Mouse (Mus musculus) lung, postnatal 0 days (tissue): ENCODE measurements at regions not wholly inside any gene's neighbourhood (a gene's known extent, or its start where the extent isn't known, plus 50 kb on each side); places are given as distances from the start of the nearest gene placed in this dataset.
A peak's percentile ranks its signal among the peaks of the same experiment; 100 is the strongest.

Experiments
- ATAC-seq: fragments of 200-750 bp; cut with Nextera tagmentation; 2 replicates; pipeline ENCODE4 v1.8.0; 2017; ENCODE audit warnings: moderate library complexity
- DNase-seq: peaks from one replicate; pipeline ENCODE4 v3.0.0-alpha.2; 2016; ENCODE audit warnings: low spot score
- H3K27ac ChIP-seq: fragments of 300-500 bp; sonication (generic); 2 replicates; pipeline ENCODE4 v1.5.1; 2014; ENCODE audit warnings: antibody characterized with exemption, mild to moderate bottlenecking, low read length, mixed read lengths
- H3K27me3 ChIP-seq: fragments of 300-500 bp; sonication (generic); replicated peaks from 2 replicates; pipeline ENCODE4 v1.6.1; 2014; ENCODE audit warnings: low read length, mixed read lengths; ENCODE audit not compliant: insufficient read depth
- H3K36me3 ChIP-seq: fragments of 300-500 bp; sonication (generic); 2 replicates; pipeline ENCODE4 v1.6.1; 2014; ENCODE audit warnings: low read length, mixed read lengths; ENCODE audit not compliant: insufficient read depth
- H3K4me1 ChIP-seq: fragments of 300-500 bp; sonication (generic); 2 replicates; pipeline ENCODE4 v1.6.1; 2014; ENCODE audit warnings: antibody characterized with exemption, low read depth, low read length, mixed read lengths; ENCODE audit not compliant: insufficient read depth
- H3K4me2 ChIP-seq: fragments of 300-500 bp; sonication (generic); replicated peaks from 2 replicates; pipeline ENCODE4 v1.6.1; 2014; ENCODE audit warnings: low read depth, mild to moderate bottlenecking, low read length, moderate library complexity, mixed read lengths
- H3K4me3 ChIP-seq: fragments of 300-500 bp; sonication (generic); 2 replicates; pipeline ENCODE4 v1.5.1; 2014; ENCODE audit warnings: low read depth, low read length
- H3K9ac ChIP-seq: fragments of 300-500 bp; sonication (generic); replicated peaks from 2 replicates; pipeline ENCODE4 v1.6.1; 2014; ENCODE audit warnings: low read depth, mild to moderate bottlenecking
- H3K9me3 ChIP-seq: fragments of 300-500 bp; sonication (generic); 2 replicates; pipeline ENCODE4 v1.6.1; 2016; ENCODE audit warnings: low read length, mixed read lengths
- CTCF ChIP-seq: IDR thresholded peaks from 2 replicates; pipeline ENCODE4 v1.5.1; 2016; ENCODE audit warnings: antibody characterized with exemption, mild to moderate bottlenecking
- EP300 ChIP-seq: IDR thresholded peaks from 2 replicates; pipeline ENCODE4 v1.6.1; 2016; ENCODE audit warnings: antibody characterized with exemption, mild to moderate bottlenecking, control low read depth
- WGBS: fragments of 180-500 bp; shearing (Covaris S2); extraction: QIAGEN DNeasy Blood & Tissue Kit; methylation state at CpG from one replicate; pipeline ENCODE4 v1.1.7; 2014; 5-methylcytosine and 5-hydroxymethylcytosine counted together

DNA sequence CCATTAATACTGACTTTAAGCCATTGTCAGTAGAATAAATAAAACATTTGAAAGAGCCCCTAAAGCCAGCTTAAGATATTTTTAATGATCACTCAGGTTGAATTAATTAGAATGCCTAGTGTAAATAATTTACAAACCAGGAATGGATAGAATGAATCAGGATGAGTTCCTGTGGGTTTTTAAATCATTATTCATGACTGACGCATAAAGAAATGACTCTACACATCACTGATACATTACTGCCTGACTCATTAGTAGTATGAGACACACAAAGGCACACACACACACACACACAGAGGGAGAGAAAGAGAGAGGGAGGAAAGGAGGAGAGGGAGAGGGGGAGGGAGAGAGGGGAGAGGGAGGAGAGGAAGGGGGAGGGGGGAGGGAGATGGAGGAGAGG lies 612.0 kb downstream of the Ipmk start:
- no peak for ATAC-seq
- no peak overlapping the region for H3K4me3 ChIP-seq
- no peak for TF ChIP-seq EP300
- TF ChIP-seq CTCF, result no peak
- no peaks in the 10 kb centered on the region for H3K4me1 ChIP-seq
- no peak overlapping the region for H3K27ac ChIP-seq
- whole genome bisulfite sequencing, result 90% methylated on average over 1 of the region's 1 CpGs
- H3K27me3 ChIP-seq, result no peaks in the 10 kb centered on the region
- no peak for DNase-seq
- no peaks in the 10 kb centered on the region for H3K9me3 ChIP-seq
- no peak overlapping the region for H3K9ac ChIP-seq
- H3K36me3 ChIP-seq, result no peaks in the 10 kb centered on the region
- no peak overlapping the region for H3K4me2 ChIP-seq

DNA sequence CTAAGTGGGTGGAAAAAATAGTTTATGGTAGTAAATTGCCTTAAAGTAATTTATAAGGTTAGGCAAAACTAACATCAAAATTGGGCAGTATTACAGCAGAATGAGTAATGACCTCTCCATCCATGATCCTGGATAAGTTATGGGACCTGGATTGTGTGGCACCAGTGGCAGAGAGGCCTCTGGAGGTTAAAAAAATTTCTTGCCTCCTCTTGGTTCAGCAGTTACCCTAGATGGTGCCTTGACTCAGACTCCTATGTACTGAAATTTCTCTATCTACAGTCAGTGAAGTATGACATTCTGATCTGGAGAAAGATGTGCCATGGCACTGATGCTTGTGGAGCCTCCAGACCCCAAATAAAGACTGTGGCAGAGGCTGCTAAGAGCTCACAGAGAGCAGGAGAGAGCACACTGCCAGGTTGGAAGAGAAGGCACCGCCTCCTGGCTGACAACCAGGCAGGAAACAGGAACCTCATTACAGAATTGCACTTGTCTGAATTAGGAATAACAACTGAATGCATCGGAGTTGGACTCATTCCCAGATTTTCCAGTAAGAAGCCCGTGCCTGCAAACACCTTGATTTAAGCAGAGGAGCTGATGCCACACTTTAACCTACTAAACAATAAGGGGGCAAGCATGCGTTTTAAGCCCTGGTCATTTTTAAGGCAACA lies 613.0 kb downstream of the Ipmk start:
- H3K4me2 ChIP-seq, result no peak overlapping the region
- DNase-seq, result peak; percentile 12
- no peak overlapping the region for H3K27ac ChIP-seq
- WGBS, result 41% methylated on average over 4 of the region's 4 CpGs
- H3K4me3 ChIP-seq, result no peak overlapping the region
- no peaks in the 10 kb centered on the region for H3K9me3 ChIP-seq
- no peaks in the 10 kb centered on the region for H3K36me3 ChIP-seq
- TF ChIP-seq CTCF, result no peak
- TF ChIP-seq EP300, result no peak
- H3K27me3 ChIP-seq, result no peaks in the 10 kb centered on the region
- H3K4me1 ChIP-seq, result no peaks in the 10 kb centered on the region
- H3K9ac ChIP-seq, result no peak overlapping the region
- ATAC-seq, result no peak

- Histone ChIP-seq H3K27ac (no peak overlapping the region), H3K4me2 (no peak overlapping the region), H3K9me3 (no peaks in the 10 kb centered on the region), H3K9ac (no peak overlapping the region), H3K4me1 (no peaks in the 10 kb centered on the region), H3K27me3 (no peaks in the 10 kb centered on the region), H3K4me3 (no peak overlapping the region), H3K36me3 (no peaks in the 10 kb centered on the region)
- DNase-seq (no peak), ATAC-seq (no peak)
- 80% methylated on average over 3 of the region's 3 CpGs for WGBS
- TF ChIP-seq EP300, result no peak
- no peak for TF ChIP-seq CTCF
Observed at GRCm38 (mm10) chr10:71978035-71978434, 630.5 kb downstream of the Ipmk start.

GRCm38 (mm10) chr10:72002875-72003720 lies 651.5 kb upstream of the Zwint start:
- TF ChIP-seq EP300 (no peak), CTCF (no peak)
- WGBS, result 76% methylated on average over 9 of the region's 9 CpGs
- H3K36me3 ChIP-seq, result no peaks in the 10 kb centered on the region

More at GRCm38 (mm10) chr10:72002875-72003720, 651.5 kb upstream of the Zwint start:
- Histone ChIP-seq H3K9ac (no peak overlapping the region), H3K9me3 (no peaks in the 10 kb centered on the region), H3K4me3 (no peak overlapping the region), H3K4me1 (no peaks in the 10 kb centered on the region), H3K27me3 (no peaks in the 10 kb centered on the region), H3K4me2 (no peak overlapping the region), H3K27ac (no peak overlapping the region)
- no peak for DNase-seq
- ATAC-seq, result no peak
